22 mouse cellular contexts compared by ENCODE assay signal in the genomic region with DNA sequence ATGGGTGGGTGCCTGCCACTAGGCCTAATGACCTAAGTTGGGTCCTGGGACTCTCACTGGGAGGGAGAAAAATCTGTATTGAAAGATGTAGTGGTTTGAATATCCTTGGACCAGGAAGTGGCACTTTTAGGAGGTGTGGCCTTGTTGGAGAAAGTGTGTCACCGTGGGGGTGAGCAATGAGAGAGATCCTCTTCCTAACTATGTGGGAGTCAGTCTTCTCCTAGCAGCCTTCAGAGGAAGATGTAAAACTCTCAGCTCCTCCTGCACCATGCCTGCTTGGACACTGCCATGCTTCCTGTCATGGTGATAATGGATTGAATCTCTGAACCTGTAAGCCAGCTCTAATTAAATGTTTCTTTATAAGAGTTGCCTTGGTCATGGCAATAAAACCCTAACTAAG.
A peak's percentile ranks its signal among the peaks of the same experiment; 100 is the strongest.
DNase-seq lines count a peak whose midpoint lies in the region; ATAC-seq and TF ChIP-seq lines count a peak whose summit lies in the region.
"Had no signal": no experiment of that assay in that cellular context is flagged by ENCODE, and none has a peak within 500 bp of the region (broad histone marks: within the 10 kb centered on the region; RNA-seq: fewer than 3 reads in every experiment).

No protein-coding gene starts in this region.

- no peak for TF ChIP-seq POLR2A in cortical plate, adult 2 months (IDR thresholded peaks at IDR 0.05; ENCODE audit: extremely low read depth, insufficient read depth, low read length)

- no peaks in the 10 kb centered on the region for H3K36me3 ChIP-seq in kidney, postnatal 0 days (ENCODE audit: insufficient read depth, low read length)
- H3K36me3 ChIP-seq: embryonic facial prominence, embryonic 15.5 days; forebrain, embryonic 10.5 days; heart, embryonic 10.5 days; hindbrain, embryonic 12.5 days had no signal

- ATAC-seq in frontal cortex, adult (ENCODE audit: low TSS enrichment): 0 out of 2 replicates have a peak, but pooled peaks have one; percentile 62
- ATAC-seq in kidney, postnatal 0 days (replicated peaks; ENCODE audit: low FRiP score, low read depth): peak; percentile 49; the same call in 1 of the 2 replicates
- ATAC-seq in inflammation-experienced regulatory T-cells, adult 6 months: no peak
- ATAC-seq: forebrain, embryonic 14.5 days had no signal

- H3K9me3 ChIP-seq in kidney, postnatal 0 days (replicated peaks; ENCODE audit: low read length): no peaks in the 10 kb centered on the region
- H3K9me3 ChIP-seq: embryonic facial prominence, embryonic 15.5 days; forebrain, embryonic 10.5 days; heart, embryonic 10.5 days; hindbrain, embryonic 12.5 days had no signal

- no peak overlapping the region for H3K4me2 ChIP-seq in kidney, postnatal 0 days (ENCODE audit: low read length)
- H3K4me2 ChIP-seq: embryonic facial prominence, embryonic 15.5 days; hindbrain, embryonic 12.5 days had no signal

- no peak overlapping the region for H3K4me3 ChIP-seq in kidney, postnatal 0 days (replicated peaks; ENCODE audit: low read depth, low read length)
- H3K4me3 ChIP-seq in cortical plate, adult 2 months (ENCODE audit: insufficient read depth, low read length): no peak overlapping the region
- H3K4me3 ChIP-seq: embryonic facial prominence, embryonic 15.5 days; erythroblast, embryonic 14.5 days; forebrain, embryonic 10.5 days; gastrocnemius, adult 2 months; heart, embryonic 10.5 days; hindbrain, embryonic 12.5 days had no signal

- H3K9ac ChIP-seq in kidney, postnatal 0 days (ENCODE audit: low read depth, low read length): no peak overlapping the region
- H3K9ac ChIP-seq: embryonic facial prominence, embryonic 15.5 days; hindbrain, embryonic 12.5 days had no signal

- DNase-seq in frontal cortex, postnatal 10 days (ENCODE audit: low spot score in 2 of 2): no peak
- no peak for DNase-seq in kidney, postnatal 0 days (ENCODE audit: low spot score)
- DNase-seq in kidney, postnatal 25 days: no peak
- DNase-seq in right cerebral cortex, adult 18-20 months: peak; percentile 49
- DNase-seq in right cerebral cortex, postnatal 14 days: no peak
- DNase-seq: adrenal gland, postnatal 10 days; cerebellum, adult 2 months; cerebellum, postnatal 10 days; embryo, embryonic 11 days; gastrocnemius, adult 2 months; gastrocnemius, postnatal 25 days; heart, postnatal 10 days; heart, postnatal 4 days had no signal

- H3K4me1 ChIP-seq in kidney, postnatal 0 days (replicated peaks; ENCODE audit: insufficient read depth, low read length): no peaks in the 10 kb centered on the region
- peaks cover 12% of the 10 kb centered on the region for H3K4me1 ChIP-seq in cortical plate, adult 2 months (ENCODE audit: control insufficient read depth, insufficient read depth, low read length)
- H3K4me1 ChIP-seq: heart, embryonic 10.5 days; hindbrain, embryonic 12.5 days had no signal

- no peak overlapping the region for H3K27ac ChIP-seq in kidney, postnatal 0 days
- H3K27ac ChIP-seq in cortical plate, adult 2 months (ENCODE audit: insufficient read depth, low read length): 0 out of 2 replicates have a peak overlapping the region, but pooled peaks have one; percentile 13
- H3K27ac ChIP-seq: embryonic facial prominence, embryonic 15.5 days; forebrain, embryonic 10.5 days; gastrocnemius, adult 2 months; heart, embryonic 10.5 days; hindbrain, embryonic 12.5 days had no signal

- TF ChIP-seq CTCF in kidney, postnatal 0 days (IDR thresholded peaks at IDR 0.05; ENCODE audit: low read depth): no peak
- TF ChIP-seq CTCF in cortical plate, adult 2 months (IDR thresholded peaks at IDR 0.05; ENCODE audit: extremely low read depth, insufficient read depth, low read length): no peak

- WGBS in kidney, postnatal 0 days: 5% methylated on average over 1 of the region's 1 CpGs

- no peaks in the 10 kb centered on the region for H3K27me3 ChIP-seq in kidney, postnatal 0 days (ENCODE audit: insufficient read depth, low read length)
- H3K27me3 ChIP-seq: embryonic facial prominence, embryonic 15.5 days; hindbrain, embryonic 12.5 days had no signal
